Mouse (Mus musculus): ENCODE data around the gene Zfpm1. TPM values are rescaled to one million over a fixed set of nuclear protein-coding genes. Genes with fewer than 3 reads are reported as not detected.

The Zfpm1 gene
- 23.3 and 27.8 TPM in 2 replicates for polyA plus RNA-seq (2012; rRNA removed)

- DNase-seq (ENCODE audit: low read depth), result no peak
Observed at GRCm38 (mm10) chr8:122282035-122282358, at the start of gene Zfpm1. Gene Zfpm1, plus strand, starts transcription at chr8:122282141.

- no peak for DNase-seq (ENCODE audit: low read depth)
Observed at GRCm38 (mm10) chr8:122234055-122234454, 47.9 kb upstream of the Zfpm1 start.

- DNase-seq (ENCODE audit: low read depth), result no peak
Observed at GRCm38 (mm10) chr8:122236521-122236920, 45.4 kb upstream of the Zfpm1 start.

DNA sequence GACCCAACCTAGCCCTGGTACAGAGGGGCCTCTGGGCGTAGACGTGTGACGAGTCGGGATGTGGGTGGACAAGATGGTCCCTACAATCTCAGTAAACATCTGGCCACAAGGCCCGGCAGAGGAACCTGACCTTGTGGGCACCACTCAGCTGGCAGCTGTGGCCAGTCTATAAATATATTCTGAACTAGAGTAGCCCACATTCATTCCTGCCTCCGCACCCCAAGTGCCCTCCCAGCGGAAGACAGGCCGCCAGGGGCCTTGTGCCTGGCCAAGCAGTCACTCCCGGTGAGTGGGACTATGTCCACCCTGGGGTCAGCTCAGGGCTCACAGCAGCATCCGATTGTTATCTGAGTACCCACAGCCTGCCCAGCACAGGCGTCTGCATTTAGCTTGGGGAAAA lies 43.7 kb upstream of the Zfpm1 start:
- no peak for DNase-seq (ENCODE audit: low read depth)

- DNase-seq (ENCODE audit: low read depth), result no peak
Observed at GRCm38 (mm10) chr8:122238731-122239130, 43.2 kb upstream of the Zfpm1 start.

- DNase-seq (ENCODE audit: low read depth), result no peak
Observed at GRCm38 (mm10) chr8:122240241-122241026, 41.5 kb upstream of the Zfpm1 start.

DNA sequence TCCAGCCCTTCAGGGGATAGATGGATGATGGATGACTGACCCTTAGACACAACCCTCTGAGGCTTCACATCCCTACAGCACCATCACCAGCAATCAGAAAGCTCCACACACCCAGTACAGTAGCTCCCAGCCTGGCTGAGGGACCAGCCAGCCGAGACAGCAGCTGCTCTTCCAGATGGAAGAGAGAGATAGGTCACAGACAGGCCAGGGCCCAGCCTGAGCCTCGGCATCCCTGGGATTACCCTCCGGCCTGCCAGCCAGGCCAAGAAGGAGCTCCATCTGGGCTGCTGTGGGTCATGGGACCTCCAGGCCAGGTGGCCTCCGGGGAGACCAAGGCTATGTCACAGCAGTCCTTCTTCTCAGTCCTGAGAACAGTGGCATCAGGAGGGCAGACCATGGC lies 38.6 kb upstream of the Zfpm1 start:
- no peak for DNase-seq (ENCODE audit: low read depth)

DNA sequence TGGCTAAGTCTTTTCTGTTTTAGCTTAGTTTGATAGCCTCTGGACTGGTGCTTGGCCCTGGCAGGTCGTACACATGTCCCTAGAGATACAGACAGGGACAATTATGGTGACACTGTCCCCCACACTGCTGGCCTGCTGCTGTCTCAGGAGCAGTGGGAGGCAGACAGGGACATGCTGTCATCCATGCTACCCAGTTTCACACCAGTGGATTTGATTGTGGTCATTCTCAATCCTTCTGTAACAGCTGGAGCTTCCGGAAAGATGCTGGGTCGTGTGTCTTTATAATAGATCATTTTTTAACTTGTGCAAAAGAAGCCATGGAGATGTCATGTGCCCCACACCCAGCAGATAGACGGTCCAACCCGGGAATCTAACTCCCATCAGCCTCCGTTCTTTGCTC lies 36.8 kb upstream of the Zfpm1 start:
- no peak for DNase-seq (ENCODE audit: low read depth)

DNA sequence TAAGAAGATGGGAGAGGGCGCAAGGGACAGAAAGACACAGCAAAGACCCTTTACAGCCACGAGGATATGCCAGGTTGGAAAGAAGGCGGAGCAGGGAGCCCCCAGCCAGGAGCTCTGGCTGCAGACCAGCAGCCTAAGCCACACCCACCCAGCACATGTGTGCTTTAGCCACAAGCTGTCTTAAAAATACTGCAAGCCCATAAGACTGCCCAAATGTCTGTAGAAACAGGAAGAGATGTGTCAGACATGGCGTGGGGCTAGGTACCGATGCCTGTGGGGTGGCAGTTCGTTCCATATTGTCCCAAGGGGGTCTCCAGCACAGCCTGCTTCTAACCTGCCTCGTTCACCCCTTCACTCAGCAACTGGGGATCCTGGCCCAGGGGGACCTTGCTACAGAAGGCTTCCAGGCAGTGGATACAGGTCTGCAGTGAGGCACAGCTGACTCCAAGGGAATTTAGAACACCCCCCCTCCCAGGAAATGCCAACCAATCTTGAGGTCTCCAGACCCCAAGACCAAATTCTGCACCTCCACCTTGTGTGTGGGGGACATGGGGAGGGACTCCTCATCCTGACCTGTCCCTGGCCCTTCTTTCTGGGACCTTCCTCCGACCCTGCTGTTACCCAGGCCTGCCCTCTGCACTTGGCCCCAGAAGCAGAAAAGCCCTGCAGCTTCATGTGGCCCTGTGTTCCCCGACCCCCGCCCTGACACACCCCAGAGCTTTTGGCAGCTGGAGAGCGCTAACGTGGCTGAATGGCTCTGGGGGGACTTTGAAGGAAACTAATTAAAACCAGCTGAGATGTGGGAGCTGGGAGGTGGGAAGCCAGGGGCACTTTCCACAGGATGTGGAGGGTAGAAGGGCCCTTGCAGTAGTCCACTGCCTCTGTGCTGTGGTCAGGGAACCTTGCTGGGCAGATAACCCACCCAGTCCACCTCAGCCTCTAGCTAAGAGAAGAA lies 35.4 kb upstream of the Zfpm1 start:
- DNase-seq (ENCODE audit: low read depth), result no peak

DNA sequence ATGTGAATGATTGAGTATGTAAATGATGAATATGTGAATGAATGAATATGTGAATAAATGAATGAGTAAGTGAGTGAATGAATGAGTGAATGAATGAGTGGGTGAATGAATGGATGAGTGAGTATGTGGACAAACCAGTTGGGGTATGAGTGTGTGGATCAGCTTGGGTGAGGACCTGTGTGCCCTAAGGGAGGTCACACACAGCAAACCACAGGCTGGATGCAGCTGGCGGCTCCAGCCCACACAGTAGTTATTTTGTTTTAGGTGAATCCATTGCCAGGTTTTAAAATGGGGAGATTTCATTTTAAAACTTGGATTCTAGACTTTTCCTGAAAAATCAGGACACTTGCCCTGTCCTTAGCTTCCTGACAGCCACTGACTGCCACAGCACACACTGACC lies 30.2 kb upstream of the Zfpm1 start:
- DNase-seq (ENCODE audit: low read depth), result no peak

DNA sequence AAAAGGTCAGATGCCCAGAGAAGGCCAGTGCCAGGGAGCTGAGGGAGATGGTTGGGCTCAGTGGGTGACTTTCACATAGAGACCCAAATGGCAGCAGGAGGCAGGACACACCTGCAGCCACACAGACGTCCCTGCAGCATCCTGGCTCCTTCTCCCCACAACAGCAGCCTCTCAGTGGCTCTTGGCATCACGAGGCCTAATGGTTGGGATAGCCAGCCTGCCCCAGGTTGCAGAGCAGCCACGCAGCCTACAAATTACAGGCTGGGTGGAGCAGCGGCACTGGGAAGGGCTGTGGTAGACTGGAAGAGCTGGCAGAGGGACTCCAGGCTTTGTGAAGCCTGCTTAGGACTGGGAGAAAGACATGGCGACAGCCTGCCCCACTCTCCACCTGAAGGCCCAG lies 29.6 kb upstream of the Zfpm1 start:
- DNase-seq (ENCODE audit: low read depth), result no peak

DNA sequence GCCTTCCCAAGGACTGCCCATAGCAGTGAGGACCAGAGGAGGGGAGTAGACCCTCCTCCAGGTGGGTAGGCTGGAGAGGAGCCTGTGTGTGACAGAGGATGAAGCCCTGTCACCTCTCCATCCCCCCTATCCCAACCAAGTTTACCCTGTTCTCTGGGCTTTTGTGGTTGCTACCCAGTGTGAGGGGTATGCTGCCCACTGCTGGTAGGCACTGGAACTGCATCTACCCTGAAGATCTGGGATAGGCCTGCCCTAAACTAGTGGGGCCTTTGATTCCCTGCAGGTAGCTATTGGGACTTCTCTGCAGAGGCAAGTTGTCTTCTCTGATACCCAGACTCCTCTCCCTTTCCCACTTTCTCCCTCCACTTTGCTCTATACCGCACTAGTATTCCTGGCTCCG lies 22.6 kb upstream of the Zfpm1 start:
- DNase-seq (ENCODE audit: low read depth), result no peak

DNA sequence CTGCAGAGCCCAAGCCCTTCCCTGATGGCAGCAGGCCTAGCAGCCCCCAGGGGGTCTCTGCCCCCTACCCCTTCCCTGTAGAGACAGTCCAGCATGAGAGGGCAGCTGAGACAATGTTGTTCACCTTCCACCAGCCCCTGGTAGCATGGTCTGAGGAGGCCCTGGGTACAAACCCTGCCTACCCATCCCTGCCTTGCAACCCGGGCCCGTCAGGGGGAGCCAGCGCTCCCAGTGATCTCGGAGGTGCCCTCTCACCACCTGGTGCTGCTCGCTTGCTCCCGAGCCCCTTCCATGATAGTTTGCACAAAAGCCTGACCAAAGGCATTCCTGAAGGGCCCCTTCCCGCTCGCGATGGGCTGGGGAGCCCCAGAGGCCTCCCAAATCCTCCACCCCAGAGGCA lies 21.2 kb upstream of the Zfpm1 start:
- no peak for DNase-seq (ENCODE audit: low read depth)

DNA sequence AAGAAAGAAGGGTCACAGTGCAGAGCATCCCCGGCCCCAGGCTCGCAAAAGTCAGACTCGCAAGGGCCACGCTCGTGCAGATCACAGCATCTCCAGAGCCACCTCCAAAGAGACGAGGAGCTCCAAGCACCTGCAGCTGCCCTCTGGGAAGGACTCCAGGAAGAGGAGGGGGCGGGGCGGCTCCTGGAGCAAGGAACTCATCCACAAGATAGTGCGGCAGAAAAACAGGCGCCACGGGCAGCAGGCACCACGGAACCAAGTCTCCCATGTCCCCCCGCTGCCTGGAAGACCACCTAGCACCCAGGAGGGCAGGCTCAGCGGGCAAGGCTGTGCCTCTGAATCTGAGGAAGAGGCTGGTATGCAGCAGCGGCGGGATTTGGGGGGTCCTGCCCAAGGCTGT lies 19.1 kb upstream of the Zfpm1 start:
- no peak for DNase-seq (ENCODE audit: low read depth)

- DNase-seq (ENCODE audit: low read depth), result no peak
Observed at GRCm38 (mm10) chr8:122264243-122264642, 17.7 kb upstream of the Zfpm1 start.

DNA sequence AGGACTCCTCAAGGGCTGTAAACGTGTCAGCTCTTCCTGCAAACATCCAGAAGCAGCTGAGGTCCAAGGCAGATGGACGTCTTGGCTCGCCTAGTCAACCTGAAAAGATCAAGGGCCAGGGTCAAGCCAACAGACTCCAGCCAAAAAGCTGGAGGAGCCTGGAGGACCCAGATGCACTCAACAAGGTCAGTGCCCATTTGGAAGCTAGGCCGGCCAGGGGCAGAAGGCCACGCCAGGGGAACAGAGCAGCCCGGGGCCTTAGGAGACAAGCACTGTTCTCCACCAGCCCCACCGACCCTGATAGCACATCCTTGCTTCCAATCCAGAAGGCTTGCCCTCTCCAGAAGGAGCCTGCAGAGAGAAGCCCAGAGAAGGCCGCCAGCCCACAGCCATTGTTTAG lies 16.4 kb upstream of the Zfpm1 start:
- no peak for DNase-seq (ENCODE audit: low read depth)

DNA sequence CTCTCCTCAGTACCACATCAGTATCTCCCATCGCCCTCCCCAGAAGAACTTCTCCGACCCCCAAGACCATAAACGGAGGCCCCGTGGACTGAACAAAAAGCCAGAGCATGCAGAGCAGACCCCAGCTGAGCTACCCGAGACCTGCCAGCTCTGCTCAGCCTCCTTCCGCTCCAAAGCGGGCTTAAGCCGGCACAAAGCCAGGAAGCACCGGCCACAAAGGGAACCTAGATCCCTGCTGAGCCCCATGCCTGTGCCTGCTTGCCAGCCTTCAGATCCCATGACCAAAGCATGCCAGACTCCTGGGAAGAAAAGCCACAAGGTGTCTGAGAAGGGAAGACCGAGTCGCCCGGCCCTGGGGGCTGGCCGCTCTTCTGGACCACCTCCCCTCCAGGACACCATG lies 15.1 kb upstream of the Zfpm1 start:
- no peak for DNase-seq (ENCODE audit: low read depth)

DNA sequence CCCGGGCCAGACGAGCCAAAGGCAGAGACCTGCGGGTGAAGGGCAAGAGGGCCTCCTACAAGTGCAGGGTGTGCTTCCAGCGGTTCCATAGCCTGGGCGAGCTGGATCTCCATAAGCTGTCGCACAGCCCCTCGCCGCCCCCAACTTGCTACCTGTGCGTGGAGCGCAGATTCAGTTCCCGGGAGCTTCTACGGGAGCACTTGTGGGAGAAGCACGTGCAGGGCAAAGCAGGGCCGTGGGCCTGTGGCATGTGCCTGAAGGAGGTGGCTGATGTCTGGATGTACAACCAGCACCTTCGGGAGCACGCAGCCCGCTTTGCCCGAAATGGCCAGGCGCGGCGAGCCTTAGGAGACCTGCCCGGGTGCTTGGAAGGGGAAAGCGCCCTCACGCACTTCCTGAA lies 13.1 kb upstream of the Zfpm1 start:
- DNase-seq (ENCODE audit: low read depth), result no peak

DNA sequence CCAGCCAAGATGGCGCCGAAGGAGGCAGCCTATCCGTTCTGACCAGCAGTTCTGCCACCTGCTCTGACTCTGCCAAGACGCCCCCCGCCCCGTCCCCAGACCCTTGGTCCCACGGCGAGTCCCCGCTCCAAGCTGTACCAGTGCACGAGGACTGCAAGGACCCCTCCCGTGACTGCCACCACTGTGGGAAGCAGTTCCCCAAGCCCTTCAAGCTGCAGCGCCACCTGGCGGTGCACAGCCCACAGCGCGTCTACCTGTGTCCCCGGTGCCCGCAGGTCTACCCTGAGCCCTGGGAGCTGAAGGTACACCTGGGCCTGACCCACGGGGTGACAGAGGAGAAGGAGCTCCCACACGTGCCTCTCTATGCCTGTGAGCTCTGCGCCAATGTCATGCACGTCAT lies 12.5 kb upstream of the Zfpm1 start:
- DNase-seq (ENCODE audit: low read depth), result no peak

DNA sequence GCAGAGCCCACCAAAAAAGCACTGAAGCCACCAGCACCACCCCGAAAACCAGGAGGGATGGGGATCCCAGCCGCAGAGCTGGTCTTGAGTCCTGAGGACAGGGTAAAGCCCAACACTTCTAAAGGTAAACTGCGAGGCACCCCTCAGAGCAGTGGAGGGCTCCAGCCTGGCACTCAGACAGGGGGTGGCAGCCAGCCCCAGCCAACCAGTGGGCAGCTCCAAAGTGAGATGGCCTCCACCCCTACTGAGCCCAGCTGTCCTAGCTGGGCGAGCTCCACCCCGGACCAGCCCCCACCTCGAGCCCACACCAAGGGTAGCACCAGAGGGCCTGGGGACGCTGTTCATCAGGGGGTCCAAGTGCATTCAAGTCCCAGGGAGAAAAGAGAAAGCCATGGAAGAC lies 11.4 kb upstream of the Zfpm1 start:
- no peak for DNase-seq (ENCODE audit: low read depth)

DNA sequence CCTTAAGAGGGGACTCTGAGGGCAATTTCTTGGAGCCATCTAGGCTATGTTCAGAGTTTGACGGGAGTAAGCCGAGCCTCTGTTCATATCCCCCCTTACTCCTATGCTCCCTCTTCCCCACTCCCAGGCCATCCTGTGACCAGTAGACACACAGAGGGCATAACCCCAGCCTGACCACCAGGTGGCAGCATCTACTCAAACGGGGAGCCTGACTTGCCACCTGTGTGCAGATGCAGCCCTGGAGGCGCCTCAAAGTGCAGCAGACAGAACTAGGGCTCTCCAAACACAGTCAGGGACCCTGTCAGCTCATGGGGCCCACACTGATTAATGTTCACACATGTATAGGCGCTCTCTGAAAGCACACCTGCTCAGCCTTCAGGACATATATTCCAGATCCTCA lies 8.8 kb upstream of the Zfpm1 start:
- no peak for DNase-seq (ENCODE audit: low read depth)

DNA sequence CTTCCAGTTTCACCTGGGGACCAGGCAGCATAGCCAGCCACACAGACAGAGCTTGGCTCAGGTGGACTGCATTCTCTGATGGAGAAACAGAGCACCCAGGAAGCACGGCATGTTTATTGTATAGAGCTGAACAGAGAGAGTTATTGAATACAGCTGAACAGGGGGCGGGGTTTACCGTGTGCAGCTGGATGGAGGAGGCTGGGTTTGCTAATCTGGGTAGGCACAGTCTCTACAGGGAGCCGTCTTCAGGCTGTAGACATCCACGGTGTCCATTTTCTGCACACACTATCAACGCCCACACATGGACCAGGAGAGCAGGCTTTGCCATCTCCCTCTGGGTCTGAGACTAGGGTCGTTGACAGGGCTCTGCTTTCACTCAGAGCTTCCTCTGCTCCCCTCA lies 8.1 kb upstream of the Zfpm1 start:
- no peak for DNase-seq (ENCODE audit: low read depth)

Data from gonadal fat pad, adult 2 months (tissue).